Mouse (Mus musculus): ENCODE measurements around the gene Ftl1. TPM values are rescaled to one million over a fixed set of nuclear protein-coding genes. Genes with fewer than 3 reads are reported as not detected.

Gene Ftl1
- polyA plus RNA-seq, 1 experiment: 5,956 TPM

GRCm38 (mm10) chr7:45408351-45408750 lies 51.3 kb downstream of the Ftl1 start:
- Histone ChIP-seq H3K9ac (ENCODE audit: low read depth, poor library complexity, severe bottlenecking) (no peak overlapping the region), H3K4me1 (ENCODE audit: control insufficient read depth, insufficient read depth, low read length) (peaks cover 2% of the 10 kb centered on the region), H3K9me3 (replicated peaks; ENCODE audit: control insufficient read depth, insufficient read depth, low read length, poor library complexity, severe bottlenecking) (no peaks in the 10 kb centered on the region), H3K27ac (ENCODE audit: insufficient read depth, low read length) (no peak overlapping the region), H3K4me3 (ENCODE audit: low read depth, low read length) (no peak overlapping the region), H3K27me3 (ENCODE audit: control insufficient read depth, insufficient read depth, low read length, poor library complexity, severe bottlenecking) (no peaks in the 10 kb centered on the region), H3K36me3 (ENCODE audit: control insufficient read depth, insufficient read depth, low read length, poor library complexity, severe bottlenecking) (no peaks in the 10 kb centered on the region)
- TF ChIP-seq POLR2A (IDR thresholded peaks at IDR 0.05; ENCODE audit: insufficient read depth, low read length): no peak
- TF ChIP-seq CTCF (IDR thresholded peaks at IDR 0.05; ENCODE audit: low read depth, low read length): no peak
- no peak for TF ChIP-seq EP300 (IDR thresholded peaks at IDR 0.05; ENCODE audit: insufficient read depth, low read depth, low read length)

Other genes with a start within 250 kb of the Ftl1 start
- 4.2 and 8.6 TPM in 2 replicates for gene Dkkl1, start 247.7 kb downstream of the Ftl1 start, polyA plus RNA-seq (2011; ENCODE audit: insufficient read depth, insufficient read length, low read depth, missing spikeins)
- 147 and 152 TPM in 2 replicates for gene Tead2, start 244.1 kb downstream of the Ftl1 start, polyA plus RNA-seq (2011; ENCODE audit: insufficient read depth, insufficient read length, low read depth, missing spikeins)
- 2.2 and 3.4 TPM in 2 replicates for gene Cd37, start 220.8 kb downstream of the Ftl1 start, polyA plus RNA-seq (2011; ENCODE audit: insufficient read depth, insufficient read length, low read depth, missing spikeins)
- gene Slc6a16, start 218.8 kb downstream of the Ftl1 start, polyA plus RNA-seq (2011; ENCODE audit: insufficient read depth, insufficient read length, low read depth, missing spikeins): 0.55 and 0.63 TPM in 2 replicates
- not detected in 2 replicates for gene Slc6a21, start 182.4 kb downstream of the Ftl1 start, polyA plus RNA-seq (2011; ENCODE audit: insufficient read depth, insufficient read length, low read depth, missing spikeins)
- gene Trpm4, start 126.1 kb downstream of the Ftl1 start, polyA plus RNA-seq (2011; ENCODE audit: insufficient read depth, insufficient read length, low read depth, missing spikeins): 18.9 and 19.8 TPM in 2 replicates
- gene Hrc, start 124.6 kb downstream of the Ftl1 start, polyA plus RNA-seq (2011; ENCODE audit: insufficient read depth, insufficient read length, low read depth, missing spikeins): 5.2 and 6.9 TPM in 2 replicates
- 7.2 and 9.3 TPM in 2 replicates for gene Ppfia3, start 92.9 kb downstream of the Ftl1 start, polyA plus RNA-seq (2011; ENCODE audit: insufficient read depth, insufficient read length, low read depth, missing spikeins)
- 0.88 TPM in 1 of 2 replicates, not detected in the other for gene Lin7b, start 89.3 kb downstream of the Ftl1 start, polyA plus RNA-seq (2011; ENCODE audit: insufficient read depth, insufficient read length, low read depth, missing spikeins)
- 686 and 799 TPM in 2 replicates for gene Snrnp70, start 64.1 kb downstream of the Ftl1 start, polyA plus RNA-seq (2011; ENCODE audit: insufficient read depth, insufficient read length, low read depth, missing spikeins)
- gene Kcna7, start 54.2 kb downstream of the Ftl1 start, polyA plus RNA-seq (2011; ENCODE audit: insufficient read depth, insufficient read length, low read depth, missing spikeins): 0.41 TPM in 1 of 2 replicates, not detected in the other
- gene Ntf5, start 46.2 kb downstream of the Ftl1 start, polyA plus RNA-seq (2011; ENCODE audit: insufficient read depth, insufficient read length, low read depth, missing spikeins): 5.0 and 5.2 TPM in 2 replicates
- not detected in 2 replicates for gene Lhb, start 39.1 kb downstream of the Ftl1 start, polyA plus RNA-seq (2011; ENCODE audit: insufficient read depth, insufficient read length, low read depth, missing spikeins)
- gene Gys1, start 25.0 kb downstream of the Ftl1 start, polyA plus RNA-seq (2011; ENCODE audit: insufficient read depth, insufficient read length, low read depth, missing spikeins): 24.4 and 26.7 TPM in 2 replicates
- 263 and 267 TPM in 2 replicates for gene Ruvbl2, start 21.8 kb downstream of the Ftl1 start, polyA plus RNA-seq (2011; ENCODE audit: insufficient read depth, insufficient read length, low read depth, missing spikeins)
- gene Bax, start 7.0 kb upstream of the Ftl1 start, polyA plus RNA-seq (2011; ENCODE audit: insufficient read depth, insufficient read length, low read depth, missing spikeins): 250 and 287 TPM in 2 replicates
- gene Tulp2, start 22.0 kb upstream of the Ftl1 start, polyA plus RNA-seq (2011; ENCODE audit: insufficient read depth, insufficient read length, low read depth, missing spikeins): 1.3 and 2.4 TPM in 2 replicates
- gene Gm45808, start 26.9 kb upstream of the Ftl1 start, polyA plus RNA-seq (2011; ENCODE audit: insufficient read depth, insufficient read length, low read depth, missing spikeins): not detected in 2 replicates
- gene Dhdh, start 28.9 kb upstream of the Ftl1 start, polyA plus RNA-seq (2011; ENCODE audit: insufficient read depth, insufficient read length, low read depth, missing spikeins): 15.3 and 15.5 TPM in 2 replicates
- 105 and 119 TPM in 2 replicates for gene Nucb1, start 50.5 kb upstream of the Ftl1 start, polyA plus RNA-seq (2011; ENCODE audit: insufficient read depth, insufficient read length, low read depth, missing spikeins)
- gene Ppp1r15a, start 66.4 kb upstream of the Ftl1 start, polyA plus RNA-seq (2011; ENCODE audit: insufficient read depth, insufficient read length, low read depth, missing spikeins): 15.5 and 18.6 TPM in 2 replicates
- gene Plekha4, start 66.4 kb upstream of the Ftl1 start, polyA plus RNA-seq (2011; ENCODE audit: insufficient read depth, insufficient read length, low read depth, missing spikeins): 14.3 and 18.6 TPM in 2 replicates
- gene Hsd17b14, start 95.0 kb upstream of the Ftl1 start, polyA plus RNA-seq (2011; ENCODE audit: insufficient read depth, insufficient read length, low read depth, missing spikeins): 55.0 and 62.2 TPM in 2 replicates
- 104 and 144 TPM in 2 replicates for gene Bcat2, start 110.3 kb upstream of the Ftl1 start, polyA plus RNA-seq (2011; ENCODE audit: insufficient read depth, insufficient read length, low read depth, missing spikeins)
- 0.94 and 1.7 TPM in 2 replicates for gene Fgf21, start 155.6 kb upstream of the Ftl1 start, polyA plus RNA-seq (2011; ENCODE audit: insufficient read depth, insufficient read length, low read depth, missing spikeins)
- 3.0 and 3.9 TPM in 2 replicates for gene Fut1, start 157.4 kb upstream of the Ftl1 start, polyA plus RNA-seq (2011; ENCODE audit: insufficient read depth, insufficient read length, low read depth, missing spikeins)
- 4.6 and 5.8 TPM in 2 replicates for gene Izumo1, start 161.9 kb upstream of the Ftl1 start, polyA plus RNA-seq (2011; ENCODE audit: insufficient read depth, insufficient read length, low read depth, missing spikeins)
- 2.5 and 3.0 TPM in 2 replicates for gene Rasip1, start 167.6 kb upstream of the Ftl1 start, polyA plus RNA-seq (2011; ENCODE audit: insufficient read depth, insufficient read length, low read depth, missing spikeins)
- 2.2 and 4.1 TPM in 2 replicates for gene Mamstr, start 180.1 kb upstream of the Ftl1 start, polyA plus RNA-seq (2011; ENCODE audit: insufficient read depth, insufficient read length, low read depth, missing spikeins)
- gene Fut2, start 206.5 kb upstream of the Ftl1 start, polyA plus RNA-seq (2011; ENCODE audit: insufficient read depth, insufficient read length, low read depth, missing spikeins): 0.87 TPM in 1 of 2 replicates, not detected in the other
- gene Ntn5, start 224.1 kb upstream of the Ftl1 start, polyA plus RNA-seq (2011; ENCODE audit: insufficient read depth, insufficient read length, low read depth, missing spikeins): 0.51 TPM in 1 of 2 replicates, not detected in the other
- gene Sec1, start 234.5 kb upstream of the Ftl1 start, polyA plus RNA-seq (2011; ENCODE audit: insufficient read depth, insufficient read length, low read depth, missing spikeins): 1.1 and 1.4 TPM in 2 replicates
- 6.0 and 9.7 TPM in 2 replicates for gene Car11, start 240.0 kb upstream of the Ftl1 start, polyA plus RNA-seq (2011; ENCODE audit: insufficient read depth, insufficient read length, low read depth, missing spikeins)
- 6.7 and 6.9 TPM in 2 replicates for gene Dbp, start 245.2 kb upstream of the Ftl1 start, polyA plus RNA-seq (2011; ENCODE audit: insufficient read depth, insufficient read length, low read depth, missing spikeins)